Comparison of ENCODE assay signal across 8 mouse cellular contexts in genomic region chr16:13109156-13109989, GRCm38 (mm10). TPM values are rescaled to one million over a fixed set of nuclear protein-coding genes. Genes with fewer than 3 reads are reported as not detected.
A peak's percentile ranks its signal among the peaks of the same experiment; 100 is the strongest.
DNase-seq lines count a peak whose midpoint lies in the region; ATAC-seq and TF ChIP-seq lines count a peak whose summit lies in the region.

TSS of gene Ercc4 (plus strand) at chr16:13109684.

- peaks cover 1% of the 10 kb centered on the region for H3K27me3 ChIP-seq in megakaryocyte, embryonic 14.5 days (replicated peaks)

- H3K4me3 ChIP-seq in cortical plate, adult 2 months (ENCODE audit: insufficient read depth, low read length) = peak within 1 kb of the TSS; percentile 93
- H3K4me3 ChIP-seq in megakaryocyte, embryonic 14.5 days (replicated peaks) = peak within 1 kb of the TSS; percentile 100

- H3K36me3 ChIP-seq in megakaryocyte, embryonic 14.5 days (replicated peaks; ENCODE audit: low read length) = peaks cover 30% of the 10 kb centered on the region

- peak; percentile 51 for TF ChIP-seq POLR2A in cortical plate, adult 2 months (IDR thresholded peaks at IDR 0.05; ENCODE audit: extremely low read depth, insufficient read depth, low read length)

- peak within 1 kb of the TSS; percentile 41 for H3K27ac ChIP-seq in cortical plate, adult 2 months (ENCODE audit: insufficient read depth, low read length)

- peak; percentile 86 to 91 for DNase-seq in gastrocnemius, adult 8-10 months (ENCODE audit: low spot score in 2 of 2)
- peak; percentile 86 for DNase-seq in hindlimb bud, embryonic 11.5 days (ENCODE audit: extremely low spot score, low read depth, low spot score)
- DNase-seq in left cerebral cortex, adult 8-10 months (ENCODE audit: low spot score in 2 of 2) = peak; percentile 93 to 95
- DNase-seq in right cerebral cortex, postnatal 10 days (ENCODE audit: low spot score in 2 of 2) = peak; percentile 98
- DNase-seq in urinary bladder, postnatal 25 days (ENCODE audit: low spot score) = peak; percentile 98

- peak; percentile 70 for TF ChIP-seq CTCF in cortical plate, adult 2 months (IDR thresholded peaks at IDR 0.05; ENCODE audit: extremely low read depth, insufficient read depth, low read length)

- ATAC-seq in activated CD4-positive, CD25-positive, alpha-beta regulatory T cell, adult 4 months = peak; percentile 96

- H3K4me1 ChIP-seq in cortical plate, adult 2 months (ENCODE audit: control insufficient read depth, insufficient read depth, low read length) = peaks cover 4% of the 10 kb centered on the region; the same call in 1 of the 2 replicates
- peaks cover 20% of the 10 kb centered on the region for H3K4me1 ChIP-seq in megakaryocyte, embryonic 14.5 days

- H3K9me3 ChIP-seq in megakaryocyte, embryonic 14.5 days = no peaks in the 10 kb centered on the region

RNA-seq across cellular contexts. Expression of gene Ercc4, which starts in this region (rescaled TPM):
- polyA plus RNA-seq in activated CD4-positive, CD25-positive, alpha-beta regulatory T cell, adult 4 months (2017; shearing (Covaris generic)) = 10 to 100 TPM; 18.3 to 19.9 TPM
- 19.9 and 20.1 TPM in 2 replicates for polyA plus RNA-seq in cortical plate, adult 2 months (2012; rRNA removed)
- total RNA-seq in gastrocnemius, adult 8-10 months (2022) = 1 to 10 TPM; 4.2 to 5.5 (median 5.0) TPM
- 10 to 100 TPM; 23.0 to 25.0 (median 23.7) TPM for total RNA-seq in left cerebral cortex, adult 8-10 months (2022)
- polyA plus RNA-seq in megakaryocyte, embryonic 14.5 days (2012; ENCODE audit: insufficient read depth, low replicate concordance) = 2.4 and 3.0 TPM in 2 replicates

Comparison
In these comparisons a context has a peak if more than half of its experiments do, and no peak if none do; other contexts are left out.
1. Peak in every context shown above with its lines: DNase-seq, ATAC-seq, H3K4me3 ChIP-seq and H3K27ac ChIP-seq.